Mouse (Mus musculus) small intestine, adult 2 months (tissue): ENCODE results near the gene Hells. TPM values are rescaled to one million over a fixed set of nuclear protein-coding genes. Genes with fewer than 3 reads are reported as not detected.

Experiments
- H3K27ac ChIP-seq: fragments of 200-500 bp; 2 replicates; pipeline ENCODE4 v1.5.1; 2012; ENCODE audit warnings: low read depth, low read length, control low read depth, inconsistent platforms; ENCODE audit not compliant: insufficient read depth
- H3K27me3 ChIP-seq: fragments of 200-500 bp; 2 replicates; pipeline ENCODE4 v1.6.1; 2012; ENCODE audit warnings: mild to moderate bottlenecking, moderate library complexity, low read length, inconsistent platforms; ENCODE audit not compliant: control insufficient read depth, insufficient read depth
- H3K36me3 ChIP-seq: fragments of 200-500 bp; 2 replicates; pipeline ENCODE4 v1.6.1; 2012; ENCODE audit warnings: mild to moderate bottlenecking, low read length, control low read depth, inconsistent platforms; ENCODE audit not compliant: control insufficient read depth, insufficient read depth
- H3K4me1 ChIP-seq: fragments of 200-500 bp; 2 replicates; pipeline ENCODE4 v1.6.1; 2012; ENCODE audit warnings: low read length, inconsistent platforms, mixed read lengths; ENCODE audit not compliant: control insufficient read depth, insufficient read depth, insufficient read length
- H3K4me3 ChIP-seq: fragments of 200-500 bp; 2 replicates; pipeline ENCODE4 v1.5.1; 2012; ENCODE audit warnings: low read depth, mild to moderate bottlenecking, control low read depth, inconsistent platforms, low read length, moderate library complexity
- CTCF ChIP-seq: fragments of 200-500 bp; IDR thresholded peaks from 2 replicates; pipeline ENCODE4 v1.5.1; 2012; ENCODE audit warnings: low read depth, mild to moderate bottlenecking, control low read depth, inconsistent platforms, low read length, moderate library complexity, mixed read lengths; ENCODE audit not compliant: insufficient replicate concordance, insufficient read length; ENCODE audit errors: extremely low read depth
- POLR2A ChIP-seq: fragments of 200-500 bp; IDR thresholded peaks from 2 replicates; pipeline ENCODE4 v1.6.1; 2012; ENCODE audit warnings: low read depth, mild to moderate bottlenecking, control low read depth, inconsistent platforms, low read length, moderate library complexity
- WGBS: fragments of 180-500 bp; shearing (Covaris S2); methylation state at CpG from one replicate; pipeline ENCODE4 v1.1.7; 2018; 5-methylcytosine and 5-hydroxymethylcytosine counted together
- polyA plus RNA-seq: library from polyadenylated mRNA; depleted of rRNA; stranded (reverse); fragments of >200 nt; gene quantifications from 2 replicates; pipeline ENCODE4 v1.2.3, GENCODE M21; 2012; rRNA removed

Hells gene
- polyA plus RNA-seq, 1 experiment = 0.82 TPM

DNA sequence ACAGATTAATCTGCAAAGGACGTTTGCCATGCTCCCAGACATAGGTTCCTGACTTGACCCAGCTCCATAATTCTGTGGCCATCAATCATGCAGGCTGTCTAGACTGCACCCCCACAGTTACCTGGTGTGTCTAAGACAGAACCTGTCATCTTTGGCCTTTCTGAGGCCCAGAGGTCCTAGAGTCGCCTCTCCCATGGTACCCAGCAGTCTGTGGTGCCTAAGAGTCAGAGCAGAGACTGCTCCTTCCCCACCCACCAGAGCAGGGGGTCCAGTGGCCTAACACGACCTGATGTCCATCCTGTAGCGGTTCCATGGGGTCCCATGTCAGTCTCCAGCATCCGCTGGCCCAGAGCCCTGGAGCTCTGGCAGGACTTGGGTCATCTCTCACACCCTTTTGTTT lies 41.9 kb downstream of the Hells start:
- Histone ChIP-seq H3K36me3 (peaks cover 2% of the 10 kb centered on the region; the same call in 1 of the 2 replicates), H3K27me3 (no peaks in the 10 kb centered on the region), H3K27ac (no peak overlapping the region), H3K4me3 (no peak overlapping the region), H3K4me1 (no peaks in the 10 kb centered on the region; the same call in 1 of the 2 replicates)
- WGBS = 77% methylated on average over 5 of the region's 5 CpGs
- TF ChIP-seq CTCF (no peak), POLR2A (no peak)

- 39% methylated on average over 7 of the region's 7 CpGs for WGBS
- TF ChIP-seq POLR2A = no peak
- no peak for TF ChIP-seq CTCF
- Histone ChIP-seq H3K4me3 (no peak overlapping the region), H3K27ac (no peak overlapping the region), H3K36me3 (peaks cover 2% of the 10 kb centered on the region; the same call in 1 of the 2 replicates), H3K4me1 (no peaks in the 10 kb centered on the region; the same call in 1 of the 2 replicates), H3K27me3 (no peaks in the 10 kb centered on the region)
Observed at GRCm38 (mm10) chr19:38973666-38974065, 43.0 kb downstream of the Hells start.

- Histone ChIP-seq H3K4me3 (no peak overlapping the region), H3K4me1 (no peaks in the 10 kb centered on the region; the same call in 1 of the 2 replicates), H3K27me3 (no peaks in the 10 kb centered on the region), H3K36me3 (no peaks in the 10 kb centered on the region), H3K27ac (no peak overlapping the region)
- TF ChIP-seq POLR2A (no peak), CTCF (no peak)
Observed at GRCm38 (mm10) chr19:38976269-38976668, 45.6 kb downstream of the Hells start.

DNA sequence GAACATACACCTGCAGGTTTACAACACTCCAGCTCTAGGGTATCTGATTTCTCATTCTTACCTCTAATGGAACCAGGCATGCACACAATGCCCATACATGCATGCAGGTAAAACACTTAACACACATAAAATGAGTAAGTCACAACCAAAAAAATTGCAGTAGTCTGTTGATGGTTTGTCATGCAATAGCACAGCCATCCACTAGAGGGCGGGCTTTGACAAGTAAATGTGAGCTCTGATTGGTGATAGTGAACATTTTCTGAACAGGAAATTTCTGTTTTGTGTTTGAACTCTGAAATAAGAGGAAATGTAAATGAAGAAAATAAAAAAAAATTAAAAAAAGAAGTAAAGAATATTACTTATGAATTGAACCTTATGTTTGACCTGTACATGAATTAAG lies 51.3 kb downstream of the Hells start:
- Histone ChIP-seq H3K27me3 (no peaks in the 10 kb centered on the region), H3K27ac (no peak overlapping the region), H3K4me1 (no peaks in the 10 kb centered on the region), H3K4me3 (no peak overlapping the region), H3K36me3 (no peaks in the 10 kb centered on the region)
- TF ChIP-seq CTCF = no peak
- no peak for TF ChIP-seq POLR2A
- WGBS = 0% methylated on average over 1 of the region's 1 CpGs

DNA sequence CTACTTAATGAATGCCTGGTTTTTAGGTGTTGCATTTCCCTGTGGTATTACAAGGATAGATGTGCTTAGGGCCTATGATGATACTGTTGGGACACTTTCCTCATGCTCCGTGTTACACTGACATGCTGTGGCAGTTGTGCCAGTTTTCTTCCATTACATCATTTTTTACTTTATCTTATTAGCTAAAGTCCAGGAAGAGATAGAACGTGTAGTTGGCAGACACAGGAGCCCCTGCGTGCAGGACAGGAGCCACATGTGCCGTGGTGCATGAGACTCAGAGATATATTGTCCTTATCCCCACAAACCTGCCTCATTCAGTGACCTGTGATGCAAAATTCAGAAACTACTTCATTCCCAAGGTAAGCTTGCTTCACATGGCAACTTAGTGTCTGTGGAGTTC lies 67.5 kb downstream of the Hells start:
- no peaks in the 10 kb centered on the region for H3K36me3 ChIP-seq
- no peak overlapping the region for H3K4me3 ChIP-seq
- TF ChIP-seq POLR2A = no peak
- no peak for TF ChIP-seq CTCF
- H3K27me3 ChIP-seq = no peaks in the 10 kb centered on the region
- H3K27ac ChIP-seq = peak overlapping the region; percentile 48
- 30% methylated on average over 4 of the region's 4 CpGs for WGBS
- H3K4me1 ChIP-seq = peaks cover 5% of the 10 kb centered on the region; the same call in 1 of the 2 replicates

DNA sequence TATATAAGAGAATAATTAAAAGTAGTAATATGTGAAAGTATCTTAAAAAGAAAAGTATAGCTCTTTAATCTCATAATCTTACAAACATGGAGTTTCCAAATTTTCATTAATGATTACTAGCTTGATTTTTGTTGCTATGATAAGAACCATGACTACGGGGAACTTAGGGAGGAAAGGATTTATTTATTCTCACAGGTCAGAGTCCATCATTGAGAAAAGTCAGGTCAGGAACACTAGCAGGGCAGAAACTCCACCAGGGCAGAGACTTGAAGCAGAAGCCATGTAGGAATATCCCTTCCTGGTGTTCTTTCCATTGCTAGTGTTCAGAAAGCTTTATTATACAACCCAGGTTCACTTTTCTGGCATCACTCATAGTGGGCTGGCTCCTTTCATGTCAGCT lies 68.0 kb downstream of the Hells start:
- no peaks in the 10 kb centered on the region for H3K27me3 ChIP-seq
- 17% methylated on average over 1 of the region's 1 CpGs for WGBS
- TF ChIP-seq CTCF (no peak), POLR2A (no peak)
- H3K27ac ChIP-seq = peak overlapping the region; percentile 48
- no peaks in the 10 kb centered on the region for H3K36me3 ChIP-seq
- H3K4me3 ChIP-seq = no peak overlapping the region
- peaks cover 5% of the 10 kb centered on the region; the same call in 1 of the 2 replicates for H3K4me1 ChIP-seq

DNA sequence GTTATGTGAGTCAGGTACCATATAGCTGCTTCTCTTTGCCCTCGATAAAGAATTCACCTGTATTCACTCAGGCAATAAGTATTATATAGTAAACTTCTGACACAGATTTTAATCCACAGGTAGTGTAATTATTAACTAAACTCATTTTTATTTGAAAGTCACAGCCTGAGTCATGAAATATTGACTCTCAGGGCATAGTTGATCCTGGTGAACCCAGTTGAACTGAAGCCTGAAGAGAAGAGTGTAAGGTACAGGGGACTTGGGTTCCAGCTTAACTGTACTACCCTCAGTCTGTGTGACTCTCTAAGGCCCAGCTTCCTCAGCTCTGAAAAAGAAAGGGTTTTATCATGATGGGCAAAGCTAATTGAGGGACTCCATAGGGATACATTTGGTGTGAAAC lies 74.4 kb downstream of the Hells start:
- peaks cover 14% of the 10 kb centered on the region; the same call in 1 of the 2 replicates for H3K4me1 ChIP-seq
- no peak for TF ChIP-seq CTCF
- TF ChIP-seq POLR2A = no peak
- H3K36me3 ChIP-seq = no peaks in the 10 kb centered on the region
- no peaks in the 10 kb centered on the region for H3K27me3 ChIP-seq
- H3K27ac ChIP-seq = peak overlapping the region; percentile 46; the same call in 1 of the 2 replicates
- H3K4me3 ChIP-seq = no peak overlapping the region
- WGBS = 27% methylated on average over 1 of the region's 1 CpGs

DNA sequence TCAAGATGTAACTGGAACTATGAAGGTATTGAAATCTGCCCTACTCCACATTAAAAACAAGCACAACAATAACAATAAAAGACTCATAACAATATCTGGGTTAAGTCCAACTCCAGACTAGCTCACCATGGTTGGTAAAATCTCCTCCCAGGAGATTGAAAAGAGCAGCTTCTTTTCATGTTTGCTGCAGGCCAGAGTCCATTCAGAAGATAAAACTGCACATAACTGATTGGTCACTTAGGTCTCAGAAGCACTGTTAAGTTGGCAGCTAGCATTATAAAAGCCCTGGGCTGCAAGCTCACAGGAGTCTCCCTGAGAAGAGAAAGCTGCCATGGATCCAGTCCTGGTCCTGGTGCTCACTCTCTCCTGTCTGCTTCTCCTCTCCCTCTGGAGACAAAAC lies 76.0 kb downstream of the Hells start, which contains the start of gene Cyp2c55:
Gene Cyp2c55, plus strand, starts transcription at position 305 of the 400 bp plus-strand sequence.
- Histone ChIP-seq H3K27me3 (no peaks in the 10 kb centered on the region), H3K27ac (no peak within 1 kb of the TSS), H3K36me3 (no peaks in the 10 kb centered on the region), H3K4me3 (peak within 1 kb of the TSS; percentile 21; the same call in 1 of the 2 replicates), H3K4me1 (peaks cover 14% of the 10 kb centered on the region; the same call in 1 of the 2 replicates)
- TF ChIP-seq POLR2A (no peak), CTCF (no peak)

Other genes with a start within 250 kb of the Hells start
- gene Noc3l, start 111.7 kb upstream of the Hells start, polyA plus RNA-seq = 0.89 and 0.94 TPM in 2 replicates
- gene Tbc1d12, start 94.3 kb upstream of the Hells start, polyA plus RNA-seq = 1.5 and 3.4 TPM in 2 replicates
- 13.4 and 16.3 TPM in 2 replicates for gene Cyp2c55, start 76.1 kb downstream of the Hells start, polyA plus RNA-seq
- 52.8 and 87.8 TPM in 2 replicates for gene Cyp2c65, start 130.1 kb downstream of the Hells start, polyA plus RNA-seq
- gene Cyp2c66, start 183.0 kb downstream of the Hells start, polyA plus RNA-seq = 6.9 and 26.9 TPM in 2 replicates